Mouse (Mus musculus) testis, adult 2 months (tissue): ENCODE measurements around the gene Atf7ip. TPM values are rescaled to one million over a fixed set of nuclear protein-coding genes. Genes with fewer than 3 reads are reported as not detected.

Experiments used
- H3K27ac ChIP-seq: fragments of 200-500 bp; 2 replicates; pipeline ENCODE4 v1.5.1; 2012; ENCODE audit warnings: low read depth, low read length; ENCODE audit not compliant: control insufficient read depth, insufficient read depth
- H3K27me3 ChIP-seq: fragments of 200-500 bp; 2 replicates; pipeline ENCODE4 v1.6.1; 2012; ENCODE audit warnings: mild to moderate bottlenecking, low read length, moderate library complexity; ENCODE audit not compliant: control insufficient read depth, insufficient read depth
- H3K36me3 ChIP-seq: fragments of 200-500 bp; 2 replicates; pipeline ENCODE4 v1.6.1; 2012; ENCODE audit warnings: mild to moderate bottlenecking, low read length; ENCODE audit not compliant: control insufficient read depth, insufficient read depth
- H3K4me1 ChIP-seq: fragments of 200-500 bp; 2 replicates; pipeline ENCODE4 v1.6.1; 2012; ENCODE audit warnings: low read length; ENCODE audit not compliant: control insufficient read depth, insufficient read depth
- H3K4me3 ChIP-seq: fragments of 200-500 bp; 2 replicates; pipeline ENCODE4 v1.5.1; 2012; ENCODE audit warnings: low read depth, mild to moderate bottlenecking, low read length, moderate library complexity, mixed read lengths; ENCODE audit not compliant: control insufficient read depth
- CTCF ChIP-seq: fragments of 200-500 bp; IDR thresholded peaks from 2 replicates; pipeline ENCODE4 v1.5.1; 2012; ENCODE audit warnings: low read depth, mild to moderate bottlenecking, inconsistent platforms, low read length, moderate library complexity; ENCODE audit not compliant: control insufficient read depth, insufficient read depth, insufficient replicate concordance
- POLR2A ChIP-seq: fragments of 200-500 bp; IDR thresholded peaks from 2 replicates; pipeline ENCODE4 v1.6.1; 2012; ENCODE audit warnings: low read depth, mild to moderate bottlenecking, inconsistent platforms, low read length, moderate library complexity; ENCODE audit not compliant: control insufficient read depth
- polyA plus RNA-seq: library from polyadenylated mRNA; depleted of rRNA; stranded (reverse); fragments of >200 nt; gene quantifications from 2 replicates; pipeline ENCODE4 v1.2.3, GENCODE M21; 2012

Gene Atf7ip
- polyA plus RNA-seq, 1 experiment = 16.8 TPM

GRCm38 (mm10) chr6:136495023-136495422 is 10.9 kb upstream of the Atf7ip start:
- Histone ChIP-seq H3K4me3 (no peak overlapping the region), H3K4me1 (no peaks in the 10 kb centered on the region), H3K27me3 (no peaks in the 10 kb centered on the region), H3K36me3 (no peaks in the 10 kb centered on the region), H3K27ac (peak overlapping the region; percentile 30; the same call in 1 of the 2 replicates)
- TF ChIP-seq CTCF (no peak), POLR2A (no peak)

- no peaks in the 10 kb centered on the region for H3K27me3 ChIP-seq
- H3K4me3 ChIP-seq = no peak overlapping the region
- H3K36me3 ChIP-seq = no peaks in the 10 kb centered on the region
- no peaks in the 10 kb centered on the region for H3K4me1 ChIP-seq
- no peak for TF ChIP-seq POLR2A
- no peak for TF ChIP-seq CTCF
- no peak overlapping the region for H3K27ac ChIP-seq
Observed at GRCm38 (mm10) chr6:136497744-136498143, 8.2 kb upstream of the Atf7ip start.

DNA sequence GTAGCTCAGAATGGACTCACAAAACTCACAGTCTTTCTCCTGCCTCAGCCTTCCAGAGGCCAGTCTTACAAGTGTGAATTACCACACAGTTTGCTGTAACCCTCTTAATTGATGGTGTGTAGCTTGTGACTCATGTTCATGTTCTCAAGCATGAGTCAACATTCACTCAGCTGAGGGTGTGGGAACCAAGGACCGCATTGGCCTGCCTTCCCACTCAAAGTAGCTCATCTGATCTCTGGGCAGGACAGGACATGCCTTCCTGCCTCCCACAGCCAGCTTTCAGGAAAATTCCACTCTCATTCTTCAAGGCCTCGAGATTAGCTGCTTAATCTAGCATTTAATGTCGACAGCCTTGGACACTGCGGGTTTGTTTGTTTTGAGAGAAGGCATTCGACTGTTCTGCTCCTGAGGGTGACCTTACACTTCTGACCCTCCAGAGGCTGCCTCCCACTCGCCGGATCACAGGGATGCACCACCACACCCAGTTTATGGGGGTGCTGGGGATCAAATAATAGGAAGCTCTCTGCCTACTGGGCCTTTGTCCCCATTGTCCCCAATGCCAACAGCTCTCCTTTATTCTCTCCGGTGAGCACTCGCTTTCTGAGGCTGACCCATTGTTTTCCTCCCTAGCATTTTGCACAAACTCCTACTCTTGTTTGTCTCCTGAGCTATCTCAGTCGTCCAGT is 6.5 kb upstream of the Atf7ip start:
- Histone ChIP-seq H3K27ac (peak overlapping the region; percentile 67), H3K4me3 (no peak overlapping the region), H3K4me1 (no peaks in the 10 kb centered on the region), H3K27me3 (no peaks in the 10 kb centered on the region), H3K36me3 (no peaks in the 10 kb centered on the region)
- TF ChIP-seq POLR2A (0 out of 2 replicates have a peak, but pooled peaks have one; percentile 9), CTCF (no peak)

DNA sequence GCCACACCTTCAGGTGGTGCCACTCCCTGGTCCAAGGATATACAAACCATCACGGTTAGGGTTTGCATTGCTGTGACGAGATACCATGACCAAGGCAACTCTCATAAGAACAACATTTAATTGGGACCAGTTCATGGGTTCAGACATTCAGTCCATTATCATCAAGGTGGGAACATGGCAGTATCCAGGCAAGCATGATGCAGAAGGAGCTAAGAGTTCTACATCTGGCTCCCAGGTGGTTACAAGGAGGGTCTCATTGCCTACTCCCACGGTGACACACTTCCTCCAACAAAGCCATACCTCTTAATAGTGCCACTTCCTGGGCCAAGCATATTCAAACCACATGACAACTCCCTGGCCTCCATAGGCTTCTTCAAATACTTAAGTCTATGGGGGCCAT is 2.7 kb downstream of the Atf7ip start:
- Histone ChIP-seq H3K4me3 (no peak overlapping the region), H3K4me1 (no peaks in the 10 kb centered on the region), H3K27me3 (no peaks in the 10 kb centered on the region), H3K27ac (no peak overlapping the region), H3K36me3 (no peaks in the 10 kb centered on the region; the same call in 1 of the 2 replicates)
- TF ChIP-seq CTCF (no peak), POLR2A (no peak)

- Histone ChIP-seq H3K4me3 (no peak overlapping the region), H3K27me3 (no peaks in the 10 kb centered on the region), H3K36me3 (no peaks in the 10 kb centered on the region; the same call in 1 of the 2 replicates), H3K4me1 (no peaks in the 10 kb centered on the region), H3K27ac (no peak overlapping the region)
- TF ChIP-seq POLR2A = no peak
- no peak for TF ChIP-seq CTCF
Observed at GRCm38 (mm10) chr6:136510945-136511344, 5.0 kb downstream of the Atf7ip start.

GRCm38 (mm10) chr6:136512351-136512750 is 6.4 kb downstream of the Atf7ip start:
- Histone ChIP-seq H3K4me3 (no peak overlapping the region), H3K27ac (no peak overlapping the region), H3K36me3 (no peaks in the 10 kb centered on the region; the same call in 1 of the 2 replicates), H3K4me1 (no peaks in the 10 kb centered on the region), H3K27me3 (no peaks in the 10 kb centered on the region)
- TF ChIP-seq POLR2A = no peak
- no peak for TF ChIP-seq CTCF

DNA sequence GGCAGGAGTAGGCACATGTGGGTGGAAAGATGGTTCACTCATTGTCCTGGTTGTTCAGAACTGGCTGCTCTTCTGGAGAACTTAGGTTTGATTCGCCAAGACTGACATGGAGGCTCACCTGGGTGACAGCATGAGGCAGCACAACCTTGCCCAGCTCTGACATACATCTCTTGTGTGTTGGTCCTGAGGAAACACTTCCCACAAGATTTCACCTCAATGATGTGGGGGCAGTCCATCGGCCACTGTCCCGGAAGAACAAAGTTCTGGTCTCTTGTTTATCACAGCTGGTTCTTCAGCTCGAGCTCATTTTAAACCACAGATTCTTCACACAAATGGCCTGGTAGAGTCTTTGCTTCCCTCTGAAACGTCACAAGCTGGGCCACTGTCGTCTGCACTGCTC is 10.7 kb downstream of the Atf7ip start:
- Histone ChIP-seq H3K4me3 (peak overlapping the region; percentile 14), H3K27ac (no peak overlapping the region), H3K27me3 (no peaks in the 10 kb centered on the region), H3K36me3 (no peaks in the 10 kb centered on the region), H3K4me1 (no peaks in the 10 kb centered on the region; the same call in 1 of the 2 replicates)
- TF ChIP-seq CTCF (no peak), POLR2A (no peak)
